Mouse (Mus musculus): ENCODE results near the gene Psmd3.
"Not testable (repeated sequence)": the region's sequence is repeated elsewhere in the genome, so short reads cannot be mapped to it uniquely, and the experiment has no call there.

The Psmd3 gene

DNA sequence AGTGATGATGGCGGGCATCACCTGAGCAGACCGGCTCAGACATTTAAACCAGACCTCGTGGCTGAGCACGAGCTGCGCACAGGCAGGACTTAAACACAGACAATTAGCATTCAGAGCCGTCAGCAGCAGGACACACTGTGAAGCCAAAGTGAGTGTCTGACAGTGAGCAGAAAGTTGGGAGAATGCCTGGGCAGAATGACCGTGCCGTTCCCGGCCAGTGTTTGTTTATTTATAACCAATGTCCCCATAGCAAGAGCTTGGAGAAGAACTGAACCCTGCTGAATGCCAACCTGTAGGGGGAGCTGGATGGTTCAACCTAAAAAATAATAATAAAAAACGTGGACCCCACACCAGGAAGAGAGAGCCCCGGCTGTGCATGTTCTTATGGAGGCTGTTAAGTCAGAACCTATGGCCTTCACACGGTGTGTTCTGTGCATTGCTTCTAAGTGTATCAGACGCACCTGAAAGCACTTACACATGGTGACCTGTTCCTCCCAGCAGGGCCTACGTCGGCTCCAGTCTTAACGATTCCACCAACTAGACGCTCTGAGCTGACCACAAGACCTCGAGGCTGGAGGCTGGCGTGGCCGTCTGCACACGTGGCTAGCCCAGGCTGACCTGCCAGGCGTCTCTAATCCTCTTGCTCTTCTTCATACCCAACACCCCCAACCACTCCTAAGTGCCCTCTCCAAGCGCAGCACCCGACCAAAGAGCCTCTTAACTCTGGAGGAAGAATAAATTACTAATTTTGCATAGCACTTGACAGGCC is 39.3 kb downstream of the Psmd3 start:
- DNase-seq = peak; percentile 76

- no peak for DNase-seq
Observed at GRCm38 (mm10) chr11:98723098-98723497, 40.7 kb downstream of the Psmd3 start.

- DNase-seq = no peak
Observed at GRCm38 (mm10) chr11:98725926-98726506, 43.7 kb downstream of the Psmd3 start.

GRCm38 (mm10) chr11:98729119-98729588 is 46.8 kb downstream of the Psmd3 start, which contains the start of gene Med24:
Med24 (minus strand) TSS chr11:98729435.
- DNase-seq = peak; percentile 89

DNA sequence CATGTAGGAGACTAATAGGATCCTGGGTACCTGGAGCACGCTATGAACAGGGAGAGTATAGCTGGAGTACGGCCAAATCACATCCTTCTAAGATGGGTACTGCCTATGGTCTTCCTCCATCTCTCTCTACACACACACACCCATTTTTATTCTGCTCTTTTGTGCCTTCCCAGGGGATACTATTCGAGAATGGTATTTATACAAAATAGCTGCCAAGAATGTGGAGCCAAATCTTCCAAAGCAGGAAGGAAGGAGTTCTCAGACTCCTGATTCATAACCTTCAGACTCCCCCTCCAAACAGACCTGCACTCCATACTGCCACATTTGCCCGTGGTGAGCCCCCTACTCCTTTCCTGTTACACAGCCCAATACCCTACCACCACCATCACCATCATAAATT is 48.4 kb downstream of the Psmd3 start:
- no peak for DNase-seq

GRCm38 (mm10) chr11:98731134-98731533 is 48.8 kb downstream of the Psmd3 start:
- DNase-seq = no peak

GRCm38 (mm10) chr11:98734020-98734419 is 51.7 kb downstream of the Psmd3 start:
- no peak for DNase-seq

- no peak for DNase-seq
Observed at GRCm38 (mm10) chr11:98735111-98735510, 52.8 kb downstream of the Psmd3 start.

DNA sequence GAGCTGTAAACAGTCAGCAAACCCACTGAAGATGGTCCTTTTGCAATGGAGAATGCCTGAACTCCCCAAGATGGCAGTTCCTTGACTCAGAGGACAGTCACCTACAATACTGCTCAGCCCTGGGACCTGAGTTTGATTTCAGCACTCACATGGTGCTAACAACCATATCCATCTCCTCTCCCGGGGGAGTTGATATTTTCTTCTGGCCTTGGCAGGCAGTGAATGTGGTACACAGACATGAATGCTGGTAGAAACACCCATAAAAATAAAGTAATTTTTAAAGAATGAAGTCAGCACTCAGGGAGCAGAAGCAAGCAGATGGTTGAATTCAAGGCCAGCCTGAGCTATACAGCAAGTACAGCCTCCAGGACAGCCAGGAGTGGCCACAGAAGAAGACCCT is 53.8 kb downstream of the Psmd3 start:
- DNase-seq = no peak

DNA sequence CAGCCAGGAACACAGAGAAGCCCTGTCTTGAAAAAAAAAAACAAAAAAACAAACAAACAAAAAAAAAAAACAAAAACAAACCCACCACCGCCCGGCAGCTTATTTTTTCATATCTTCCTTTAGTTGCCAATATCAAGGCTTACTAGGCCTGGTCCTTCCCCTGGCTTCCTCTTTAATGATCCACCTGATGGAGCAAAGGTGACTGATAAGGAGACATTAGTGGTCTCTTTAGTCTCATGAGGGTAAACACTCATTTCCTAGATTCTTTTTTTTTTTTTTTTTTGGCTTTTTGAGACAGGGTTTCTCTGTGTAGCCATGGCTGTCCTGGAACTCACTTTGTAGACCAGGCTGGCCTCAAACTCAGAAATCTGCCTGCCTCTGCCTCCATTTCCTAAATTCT is 54.9 kb downstream of the Psmd3 start:
- not testable (repeated sequence) for DNase-seq

GRCm38 (mm10) chr11:98738428-98738911 is 56.1 kb downstream of the Psmd3 start:
- DNase-seq = no peak

- DNase-seq = no peak
Observed at GRCm38 (mm10) chr11:98738925-98739324, 56.6 kb downstream of the Psmd3 start.

GRCm38 (mm10) chr11:98740026-98740392 is 57.7 kb downstream of the Psmd3 start:
- no peak for DNase-seq

GRCm38 (mm10) chr11:98740393-98741050 is 58.2 kb downstream of the Psmd3 start, which contains the start of gene Thra:
Thra (plus strand) TSS chr11:98740638.
- DNase-seq = peak; percentile 70

GRCm38 (mm10) chr11:98741051-98741620 is 58.8 kb downstream of the Psmd3 start:
- no peak for DNase-seq

- peak; percentile 90 for DNase-seq
Observed at GRCm38 (mm10) chr11:98741622-98742396, 59.5 kb downstream of the Psmd3 start.

GRCm38 (mm10) chr11:98742397-98743291 is 60.3 kb downstream of the Psmd3 start:
- DNase-seq = peak; percentile 49

- DNase-seq = peak; percentile 79
Observed at GRCm38 (mm10) chr11:98743655-98744345, 61.4 kb downstream of the Psmd3 start.

- no peak for DNase-seq
Observed at GRCm38 (mm10) chr11:98744456-98745019, 62.2 kb downstream of the Psmd3 start.
